Mouse (Mus musculus): ENCODE measurements at regions not wholly inside any gene's neighbourhood (a gene's known extent, or its start where the extent isn't known, plus 50 kb on each side); places are given as distances from the start of the nearest gene placed in this dataset.

- no peak for DNase-seq
- intact Hi-C loops (cut with DNase I) = no loop called here
These were observed 66.0 kb upstream of the Fat4 start for GRCm38 (mm10) chr3:38820787-38821186.

GRCm38 (mm10) chr3:38820315-38820714 lies 66.4 kb upstream of the Fat4 start:
- no peak for DNase-seq
- intact Hi-C loops (cut with DNase I) = no loop called here

DNA sequence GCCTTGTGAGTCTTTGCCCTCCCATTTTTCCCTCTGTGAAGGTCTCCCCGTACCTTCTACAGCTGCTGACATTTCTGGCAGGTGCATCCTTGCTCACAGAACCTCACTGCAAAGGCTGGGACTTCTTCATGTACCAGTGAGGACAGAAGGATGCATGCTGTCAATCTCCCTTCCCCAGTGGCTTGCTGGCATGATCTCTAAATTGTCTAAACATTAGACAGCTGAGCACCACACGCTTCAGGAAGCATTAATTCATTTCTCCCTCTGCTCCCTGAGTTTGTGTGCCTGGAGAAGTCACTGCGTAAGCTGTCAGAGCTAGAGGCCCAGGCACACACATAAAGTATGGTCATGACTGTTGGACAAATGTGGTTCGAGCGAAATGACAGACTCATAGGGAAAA lies 69.1 kb upstream of the Fat4 start:
- no peak for DNase-seq
- intact Hi-C loops (cut with DNase I) = no loop called here

- DNase-seq = no peak
- intact Hi-C loops (cut with DNase I) = no loop called here
These were observed 74.3 kb upstream of the Fat4 start for GRCm38 (mm10) chr3:38812457-38812856.

GRCm38 (mm10) chr3:38811635-38812034 lies 75.1 kb upstream of the Fat4 start:
- intact Hi-C loops (cut with DNase I) = no loop called here
- no peak for DNase-seq

GRCm38 (mm10) chr3:38806469-38807055 lies 80.2 kb upstream of the Fat4 start:
- intact Hi-C loops (cut with DNase I) = no loop called here
- DNase-seq = no peak

DNA sequence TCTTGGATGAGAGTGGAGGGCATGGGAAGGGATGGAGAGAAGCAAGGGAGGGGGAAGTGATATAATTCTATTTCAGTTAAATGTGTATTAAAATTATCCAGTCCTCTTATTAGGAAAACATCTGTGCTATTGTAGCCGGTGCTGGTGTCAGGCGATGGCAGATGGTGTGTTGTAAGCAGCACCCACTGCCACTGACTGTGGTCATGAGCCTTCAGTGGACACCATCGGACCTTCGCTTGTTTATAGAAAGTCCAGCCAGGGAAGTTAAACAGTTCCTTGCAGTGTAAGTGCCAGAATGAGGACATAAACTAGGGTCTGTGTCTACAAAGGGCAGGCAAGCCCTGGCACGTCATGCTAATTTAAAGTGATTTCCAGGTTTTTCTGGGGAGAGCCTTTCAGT lies 80.7 kb upstream of the Fat4 start:
- DNase-seq = no peak
- intact Hi-C loops (cut with DNase I) = no loop called here

- no peak for DNase-seq
- intact Hi-C loops (cut with DNase I) = no loop called here
These were observed 91.0 kb upstream of the Fat4 start for GRCm38 (mm10) chr3:38795646-38796301.

DNA sequence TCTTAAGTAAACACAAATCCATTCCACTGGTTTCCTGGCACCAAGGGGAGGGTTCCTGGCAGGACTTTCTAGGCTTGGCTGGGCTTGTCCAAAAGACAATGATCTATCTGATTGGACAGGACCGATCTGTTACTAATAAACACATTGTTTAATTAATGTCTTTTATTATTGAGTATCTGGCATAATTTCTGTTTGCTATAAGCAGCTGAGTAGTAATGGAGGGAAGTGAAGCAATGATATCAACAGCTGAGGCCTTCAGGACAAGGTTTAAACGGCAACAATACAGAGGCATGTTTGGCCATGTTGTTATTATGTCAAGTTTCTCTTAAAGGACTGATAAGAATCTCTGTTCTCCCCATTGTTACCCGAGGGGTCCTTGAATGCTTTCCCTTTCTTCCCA lies 93.5 kb upstream of the Fat4 start:
- no peak for DNase-seq
- intact Hi-C loops (cut with DNase I) = no loop called here

GRCm38 (mm10) chr3:38788751-38789150 lies 98.0 kb upstream of the Fat4 start:
- intact Hi-C loops (cut with DNase I) = no loop called here
- DNase-seq = no peak

DNA sequence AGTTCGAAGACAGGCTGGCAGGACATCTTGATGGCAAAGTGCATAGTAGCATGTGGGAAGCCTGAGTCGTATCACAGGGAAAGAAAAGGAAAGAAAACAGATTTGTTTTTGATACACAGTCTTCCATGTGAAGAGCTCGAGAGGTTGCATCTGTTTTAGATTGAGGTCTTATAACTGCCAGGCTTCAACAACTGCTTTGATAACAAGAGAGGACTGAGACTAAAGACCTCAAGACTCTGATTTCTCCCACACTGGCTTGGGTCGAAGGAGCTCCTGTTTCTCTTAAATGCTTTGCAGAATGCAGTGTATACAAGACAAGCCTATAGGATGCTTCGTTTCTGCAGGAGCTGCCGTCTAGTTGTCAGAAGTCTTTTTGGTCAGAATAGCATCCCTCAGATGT lies 103.0 kb upstream of the Fat4 start:
- intact Hi-C loops (cut with DNase I) = no loop called here
- no peak for DNase-seq

GRCm38 (mm10) chr3:38783051-38783450 lies 103.7 kb upstream of the Fat4 start:
- intact Hi-C loops (cut with DNase I) = no loop called here
- no peak for DNase-seq

DNA sequence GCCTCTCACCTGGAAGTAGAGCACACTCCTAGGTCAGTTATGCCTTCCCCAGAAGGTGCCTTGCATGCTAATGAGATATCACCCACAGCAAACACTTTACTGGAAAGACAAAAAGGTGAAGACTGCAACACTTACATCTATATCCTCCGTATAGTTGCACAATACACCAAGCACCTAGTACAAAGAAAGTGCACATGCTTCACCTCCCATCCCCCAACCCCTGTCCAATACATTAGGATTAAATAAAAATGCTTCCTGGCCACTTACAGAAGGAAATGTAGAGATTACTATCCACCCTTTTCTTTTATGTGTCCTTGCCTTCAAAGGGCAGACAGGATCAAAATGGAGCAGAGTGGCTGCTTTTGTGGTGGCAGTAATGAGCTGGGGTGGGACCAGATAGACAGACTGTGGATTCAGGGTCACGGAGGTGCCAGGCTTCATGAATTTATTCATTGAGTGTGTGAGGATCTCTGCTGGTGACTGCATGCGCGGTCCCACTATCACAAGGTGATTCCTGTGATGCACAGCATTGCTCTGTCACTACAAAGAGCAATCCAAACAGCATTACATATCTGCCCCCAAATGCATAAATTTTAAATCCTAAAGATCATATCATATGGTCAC lies 109.9 kb upstream of the Fat4 start:
- DNase-seq = no peak
- intact Hi-C loops (cut with DNase I) = no loop called here

DNA sequence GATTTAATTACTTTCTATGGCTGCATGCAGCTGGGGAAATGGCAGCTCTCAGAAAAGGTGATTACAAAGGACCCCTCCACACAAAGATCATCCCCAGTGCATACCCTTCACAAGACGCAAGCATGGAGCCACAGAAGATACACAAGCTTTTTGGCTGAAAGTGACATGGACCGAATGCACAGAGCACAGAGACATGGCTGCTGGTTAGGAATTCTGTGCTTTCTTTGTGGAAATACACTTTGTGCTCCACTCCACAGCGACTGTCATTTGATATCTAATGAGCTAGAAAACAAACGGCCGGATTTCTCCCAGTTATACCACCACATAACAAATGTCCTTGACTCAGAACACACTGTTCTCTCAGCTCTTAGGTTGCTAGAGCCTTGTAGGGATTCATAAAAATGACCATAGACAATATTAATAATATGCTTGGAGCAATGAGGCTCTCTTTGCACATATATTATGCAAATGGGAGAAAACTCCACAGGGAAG lies 132.1 kb upstream of the Fat4 start:
- no peak for DNase-seq
- intact Hi-C loops (cut with DNase I) = no loop called here

DNA sequence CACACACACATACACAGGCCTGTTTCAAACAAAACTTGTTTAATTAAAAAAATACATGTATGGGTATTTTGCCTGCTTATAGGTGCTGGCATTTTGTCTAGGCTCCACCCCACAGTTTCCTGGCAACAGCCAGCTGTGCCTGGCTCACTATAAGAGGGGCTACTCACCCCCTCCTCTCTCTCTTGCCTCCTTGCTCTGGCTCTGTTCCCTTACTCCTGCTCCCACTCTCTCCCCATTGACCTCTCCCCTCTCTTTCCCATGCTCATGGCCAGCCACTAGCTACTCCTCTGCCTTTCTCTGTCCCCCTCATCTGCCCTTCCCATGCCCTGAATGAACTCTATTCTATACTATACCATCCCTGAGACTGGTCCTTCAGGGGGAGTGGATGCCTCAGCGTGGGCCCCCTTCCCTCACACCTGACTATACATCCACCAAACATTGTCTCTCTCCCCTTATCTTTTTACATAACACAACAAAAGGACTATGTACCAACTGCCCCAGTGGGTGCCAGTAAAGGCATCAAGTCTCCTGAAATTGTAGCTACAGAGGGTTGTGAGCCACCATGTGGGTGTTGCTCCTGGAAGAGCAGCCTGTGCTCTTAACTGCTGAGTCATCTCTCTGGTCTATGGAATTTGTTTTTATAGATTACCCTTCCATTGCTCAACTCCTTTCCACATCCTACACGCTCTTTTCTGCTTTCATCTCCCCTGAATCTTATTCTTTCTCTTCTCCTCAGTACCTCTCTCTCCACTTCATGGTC lies 133.1 kb upstream of the Fat4 start:
- DNase-seq = no peak
- intact Hi-C loops (cut with DNase I) = no loop called here

DNA sequence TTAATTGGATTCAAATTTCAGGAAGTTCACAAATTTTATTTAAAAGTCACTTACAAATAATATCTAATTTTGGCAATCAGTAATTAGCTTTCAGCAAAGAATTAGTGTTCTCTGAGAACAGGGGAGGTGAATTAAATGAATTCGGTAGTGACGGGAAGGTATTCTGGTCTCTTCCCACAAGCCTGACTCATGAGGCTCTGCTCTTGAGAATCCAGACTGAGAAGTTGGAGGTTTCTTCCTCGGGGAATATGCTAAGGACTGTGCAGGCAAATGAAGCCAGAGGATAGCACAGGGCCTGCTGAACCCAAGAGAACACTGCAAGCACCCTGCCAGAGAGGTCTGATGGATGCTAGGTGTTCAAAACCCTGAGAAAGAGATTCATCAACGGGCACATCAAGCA lies 144.6 kb upstream of the Fat4 start:
- no peak for DNase-seq

GRCm38 (mm10) chr3:38722606-38723005 lies 164.1 kb upstream of the Fat4 start:
- intact Hi-C loops (cut with DNase I) = no loop called here
- no peak for DNase-seq

More for the DNA sequence above, 144.6 kb upstream of the Fat4 start:
- intact Hi-C loops (cut with DNase I) = no loop called here

GRCm38 (mm10) chr3:38712078-38712873 lies 174.5 kb upstream of the Fat4 start:
- intact Hi-C loops (cut with DNase I) = no loop called here

GRCm38 (mm10) chr3:38711229-38711628 lies 175.5 kb upstream of the Fat4 start:
- DNase-seq = no peak
- intact Hi-C loops (cut with DNase I) = no loop called here

More at GRCm38 (mm10) chr3:38712078-38712873, 174.5 kb upstream of the Fat4 start:
- no peak for DNase-seq

- no peak for DNase-seq
- intact Hi-C loops (cut with DNase I) = no loop called here
These were observed 178.8 kb upstream of the Fat4 start for GRCm38 (mm10) chr3:38707891-38708290.

GRCm38 (mm10) chr3:38699206-38699605 lies 187.5 kb upstream of the Fat4 start:
- intact Hi-C loops (cut with DNase I) = no loop called here
- no peak for DNase-seq

All from heart, postnatal 36 days (tissue).